Mouse (Mus musculus) liver, embryonic 14.5 days (tissue): Measurements from ENCODE around the gene Casp8. TPM values are rescaled to one million over a fixed set of nuclear protein-coding genes. Genes with fewer than 3 reads are reported as not detected.
"Not testable (repeated sequence)": the region's sequence is repeated elsewhere in the genome, so short reads cannot be mapped to it uniquely, and the experiment has no call there.

Source experiments
- ATAC-seq: fragments of 200-750 bp; cut with Nextera tagmentation; 2 replicates; pipeline ENCODE4 v1.8.0; 2017; ENCODE audit warnings: moderate number of reproducible peaks, mild to moderate bottlenecking, moderate library complexity; ENCODE audit not compliant: insufficient read depth
- DNase-seq, 3 experiments: peaks; one replicate each; pipeline ENCODE4 v3.0.0-alpha.2; 2012 to 2013; ENCODE audit warnings: low read depth in 3 of 3, low spot score in 3 of 3
- H3K27ac ChIP-seq: fragments of 300-500 bp; sonication (generic); 2 replicates; pipeline ENCODE4 v1.5.1; 2014; ENCODE audit warnings: moderate library complexity, mild to moderate bottlenecking, control low read depth, inconsistent platforms
- H3K27me3 ChIP-seq: fragments of 300-500 bp; sonication (generic); 2 replicates; pipeline ENCODE4 v1.6.1; 2014; ENCODE audit warnings: mild to moderate bottlenecking, low read length, moderate library complexity; ENCODE audit not compliant: control insufficient read depth, insufficient read depth
- H3K36me3 ChIP-seq: fragments of 300-500 bp; sonication (generic); replicated peaks from 2 replicates; pipeline ENCODE4 v1.6.1; 2014; ENCODE audit warnings: low read depth; ENCODE audit not compliant: control insufficient read depth, insufficient read depth
- H3K4me1 ChIP-seq, 2 experiments: fragments of 200-500 bp in 1 of 2; fragments of 300-500 bp in 1 of 2; sonication (generic) in 1 of 2; replicated peaks; 2 replicates each; pipeline ENCODE4 v1.6.1; 2012 to 2014; ENCODE audit warnings: antibody characterized with exemption in 1 of 2, inconsistent platforms in 1 of 2, low read length in 1 of 2; ENCODE audit not compliant: control insufficient read depth in 2 of 2, insufficient read depth in 2 of 2
- H3K4me2 ChIP-seq: fragments of 300-500 bp; sonication (generic); 2 replicates; pipeline ENCODE4 v1.6.1; 2014; ENCODE audit warnings: low read depth, mild to moderate bottlenecking, control low read depth, moderate library complexity
- H3K4me3 ChIP-seq, 2 experiments: fragments of 200-500 bp in 1 of 2; fragments of 300-500 bp in 1 of 2; sonication (generic) in 1 of 2; 2 replicates each; pipeline ENCODE4 v1.5.1; 2012 to 2014; ENCODE audit warnings: low read depth in 2 of 2, low read length in 2 of 2, mild to moderate bottlenecking in 2 of 2, control low read depth in 1 of 2, inconsistent platforms in 1 of 2, moderate library complexity in 1 of 2; ENCODE audit not compliant: insufficient read depth in 1 of 2
- H3K9ac ChIP-seq: fragments of 300-500 bp; sonication (generic); replicated peaks from 2 replicates; pipeline ENCODE4 v1.6.1; 2014; ENCODE audit warnings: mild to moderate bottlenecking, control low read depth, moderate library complexity
- H3K9me3 ChIP-seq: fragments of 300-500 bp; sonication (generic); 2 replicates; pipeline ENCODE4 v1.6.1; 2016; ENCODE audit warnings: low read length, mixed read lengths; ENCODE audit not compliant: control insufficient read depth
- CTCF ChIP-seq: IDR thresholded peaks from 2 replicates; pipeline ENCODE4 v1.5.1; 2016; ENCODE audit warnings: antibody characterized with exemption, low read depth, control low read depth
- EP300 ChIP-seq: IDR thresholded peaks from 2 replicates; pipeline ENCODE4 v1.6.1; 2016; ENCODE audit warnings: antibody characterized with exemption, low read depth
- WGBS: fragments of 180-500 bp; shearing (Covaris S2); extraction: QIAGEN DNeasy Blood & Tissue Kit; methylation state at CpG from one replicate; pipeline ENCODE4 v1.1.7; 2014; ENCODE audit not compliant: insufficient replicate concordance; 5-methylcytosine and 5-hydroxymethylcytosine counted together
- polyA plus RNA-seq, 2 experiments: library from polyadenylated mRNA; depleted of rRNA in 1 of 2; stranded (reverse) in 1 of 2; unstranded in 1 of 2; fragments of >200 nt; fragmentation: Nextera tagmentation in 1 of 2; extraction: Ambion mirVana in 1 of 2; gene quantifications; 2 replicates each; pipeline versions ENCODE4 v1.2.1 to v1.2.3; 2012 to 2014

Casp8 gene
- polyA plus RNA-seq, 2 experiments = 5.8 to 9.9 TPM

DNA sequence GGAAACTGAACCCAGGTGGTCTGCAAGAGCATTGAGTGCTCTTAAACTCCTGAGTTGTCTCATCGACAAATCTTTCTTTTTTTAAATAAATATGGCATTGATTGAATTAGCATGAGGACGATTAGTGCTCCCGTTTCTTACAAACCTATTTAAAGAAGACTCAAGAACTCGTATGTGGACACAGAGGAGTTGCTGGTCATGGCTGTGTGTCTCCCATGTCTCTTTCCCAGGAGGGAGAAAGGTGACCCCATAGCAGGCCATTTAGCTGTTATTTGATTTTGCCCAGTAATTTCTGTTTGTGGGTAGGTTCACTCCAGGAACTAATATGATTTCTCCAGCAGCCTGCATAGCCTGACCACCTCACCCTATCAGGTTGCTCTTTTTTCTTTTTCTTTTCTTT, 1.7 kb downstream of the Casp8 start:
- no peak for DNase-seq
- WGBS = 46% methylated on average over 4 of the region's 4 CpGs
- Histone ChIP-seq H3K4me1 (peaks cover 0 to 10% of the 10 kb centered on the region in 2 experiments; a peak in 3 of 4 replicates), H3K4me3 (peak overlapping the region in 1 of 2 experiments; percentile 18; a peak in 1 of 4 replicates), H3K9me3 (no peaks in the 10 kb centered on the region), H3K27ac (no peak overlapping the region), H3K4me2 (peak overlapping the region; percentile 42), H3K36me3 (no peaks in the 10 kb centered on the region), H3K9ac (0 out of 2 replicates have a peak overlapping the region, but pooled peaks have one; percentile 13), H3K27me3 (no peaks in the 10 kb centered on the region)
- TF ChIP-seq CTCF (no peak), EP300 (no peak)
- ATAC-seq = no peak

DNA sequence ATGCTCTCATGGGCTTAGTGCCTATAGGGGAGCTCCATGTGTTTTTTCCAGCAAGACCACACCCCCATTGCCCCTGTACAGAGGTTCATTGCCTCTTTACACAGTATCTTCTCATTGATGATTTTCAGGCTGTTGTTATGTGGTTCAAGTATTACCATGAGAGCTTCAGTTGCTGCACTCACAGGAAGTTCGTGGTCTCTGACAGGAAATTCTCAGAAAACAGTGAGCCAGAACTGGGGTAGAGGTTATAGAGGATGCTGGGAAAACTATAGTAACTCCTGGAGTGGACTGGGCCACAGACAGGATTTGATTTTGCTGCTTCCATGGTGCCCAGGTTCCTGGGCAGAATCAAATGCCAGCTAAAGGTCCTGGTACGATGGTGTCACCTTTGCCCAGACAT, 2.2 kb downstream of the Casp8 start:
- no peaks in the 10 kb centered on the region for H3K36me3 ChIP-seq
- ATAC-seq = no peak
- peaks cover 0 to 12% of the 10 kb centered on the region in 2 experiments; a peak in 3 of 4 replicates for H3K4me1 ChIP-seq
- peak overlapping the region; percentile 42 for H3K4me2 ChIP-seq
- WGBS = 33% methylated on average over 2 of the region's 2 CpGs
- H3K4me3 ChIP-seq = peak overlapping the region in 1 of 2 experiments; percentile 1; a peak in 1 of 4 replicates
- no peaks in the 10 kb centered on the region for H3K9me3 ChIP-seq
- H3K27me3 ChIP-seq = no peaks in the 10 kb centered on the region
- H3K9ac ChIP-seq = 0 out of 2 replicates have a peak overlapping the region, but pooled peaks have one; percentile 13
- TF ChIP-seq EP300 (no peak), CTCF (no peak)
- no peak overlapping the region for H3K27ac ChIP-seq
- DNase-seq = no peak

DNA sequence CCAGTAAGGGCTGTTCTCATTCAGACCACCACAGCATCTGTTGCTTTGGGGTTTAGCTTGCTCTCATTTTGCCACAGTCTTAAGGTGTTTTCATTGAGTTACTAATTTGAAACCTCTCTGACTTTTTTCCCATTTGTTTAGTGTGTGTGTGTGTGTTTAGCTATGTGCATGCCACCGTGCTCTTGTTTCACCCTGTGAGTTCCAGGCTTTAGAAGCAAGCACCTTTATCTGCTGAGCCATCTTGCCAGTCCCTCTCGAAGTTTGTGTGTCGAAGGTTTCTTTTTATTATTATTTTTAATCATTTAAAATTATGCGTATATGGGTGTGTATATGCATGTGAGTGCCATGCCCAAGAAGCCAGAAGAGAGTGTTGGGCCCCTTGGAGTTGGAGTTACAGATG, 3.7 kb downstream of the Casp8 start:
- H3K36me3 ChIP-seq = no peaks in the 10 kb centered on the region
- H3K9me3 ChIP-seq = no peaks in the 10 kb centered on the region
- no peaks in the 10 kb centered on the region for H3K27me3 ChIP-seq
- H3K9ac ChIP-seq = no peak overlapping the region
- ATAC-seq = no peak
- no peak overlapping the region for H3K27ac ChIP-seq
- H3K4me3 ChIP-seq = no peak overlapping the region
- TF ChIP-seq CTCF (no peak), EP300 (no peak)
- H3K4me2 ChIP-seq = no peak overlapping the region
- WGBS = 81% methylated on average over 4 of the region's 4 CpGs
- H3K4me1 ChIP-seq = peaks cover 0 to 14% of the 10 kb centered on the region in 2 experiments; a peak in 3 of 4 replicates
- DNase-seq = no peak

DNA sequence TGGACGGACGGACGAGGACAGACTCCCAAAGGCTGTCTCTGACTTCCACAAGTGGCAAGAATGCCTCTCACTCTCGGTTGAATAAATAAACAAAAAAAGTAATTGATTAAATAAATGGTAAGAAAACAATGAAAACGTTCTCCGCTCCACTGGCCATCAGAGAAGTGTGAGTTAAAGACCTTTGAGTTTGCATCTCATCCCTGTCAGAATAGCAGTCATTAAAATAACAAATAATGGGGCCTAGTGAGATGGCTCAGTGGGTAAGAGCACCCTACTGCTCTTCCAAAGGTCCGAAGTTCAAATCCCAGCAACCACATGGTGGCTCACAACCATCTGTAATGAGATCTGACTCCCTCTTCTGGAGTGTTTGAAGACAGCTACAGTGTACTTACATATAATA, 5.5 kb downstream of the Casp8 start:
- 71% methylated on average over 7 of the region's 7 CpGs for WGBS
- H3K27ac ChIP-seq, ATAC-seq: not testable (repeated sequence)

DNA sequence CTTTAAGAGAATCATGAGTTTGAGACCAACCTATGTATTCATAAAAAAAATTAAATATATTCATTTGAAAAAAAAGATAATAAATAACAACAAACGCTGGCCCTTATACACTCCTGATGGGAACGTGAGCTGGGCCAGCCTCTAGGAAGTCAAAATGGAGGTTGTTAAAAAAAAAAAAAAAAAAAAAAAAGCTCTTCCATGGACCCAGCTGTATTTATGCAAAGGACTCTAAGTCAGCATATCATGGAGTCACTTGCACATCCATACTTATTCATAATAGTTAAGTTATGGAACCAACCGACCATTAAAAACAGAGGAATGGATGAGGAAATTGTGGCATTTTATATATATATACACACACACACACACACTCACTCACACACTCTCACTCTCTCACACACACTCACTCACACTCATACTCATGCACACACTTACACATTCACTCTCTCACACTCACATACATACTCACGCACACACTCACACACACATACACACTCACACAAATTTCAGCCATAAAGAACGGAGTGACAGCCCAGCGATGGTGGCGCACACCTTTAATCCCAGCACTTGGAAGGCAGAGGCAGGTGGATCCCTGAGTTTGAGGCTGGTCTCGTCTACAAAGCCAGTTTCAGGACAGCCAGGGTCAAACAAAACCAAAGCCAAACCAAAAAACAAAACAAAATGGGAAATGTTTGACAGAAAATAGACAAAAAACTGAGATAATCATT, 6.5 kb downstream of the Casp8 start:
- Histone ChIP-seq H3K4me2 (peak overlapping the region; percentile 51), H3K4me3 (peak overlapping the region; percentile 11 to 22; a peak in 3 of 4 replicates), H3K36me3 (no peaks in the 10 kb centered on the region), H3K9me3 (no peaks in the 10 kb centered on the region), H3K9ac (no peak overlapping the region; the same call in 1 of the 2 replicates), H3K4me1 (peaks cover 0 to 9% of the 10 kb centered on the region in 2 experiments; a peak in 2 of 4 replicates), H3K27me3 (no peaks in the 10 kb centered on the region), H3K27ac (no peak overlapping the region)
- DNase-seq = no peak
- WGBS = 59% methylated on average over 8 of the region's 8 CpGs
- TF ChIP-seq CTCF (no peak), EP300 (no peak)
- ATAC-seq = no peak

More for the DNA sequence above, 5.5 kb downstream of the Casp8 start:
- H3K36me3 ChIP-seq, H3K9me3 ChIP-seq, H3K9ac ChIP-seq, H3K27me3 ChIP-seq, H3K4me2 ChIP-seq, DNase-seq, H3K4me1 ChIP-seq, H3K4me3 ChIP-seq: not testable (repeated sequence)
